Mouse (Mus musculus) liver, embryonic 14.5 days (tissue): ENCODE measurements around the gene Rab40b. TPM values are rescaled to one million over a fixed set of nuclear protein-coding genes. Genes with fewer than 3 reads are reported as not detected.
"Not testable (repeated sequence)": the region's sequence is repeated elsewhere in the genome, so short reads cannot be mapped to it uniquely, and the experiment has no call there.

Experiments
- ATAC-seq: fragments of 200-750 bp; cut with Nextera tagmentation; 2 replicates; pipeline ENCODE4 v1.8.0; 2017; ENCODE audit warnings: moderate number of reproducible peaks, mild to moderate bottlenecking, moderate library complexity; ENCODE audit not compliant: insufficient read depth
- DNase-seq, 3 experiments: peaks; one replicate each; pipeline ENCODE4 v3.0.0-alpha.2; 2012 to 2013; ENCODE audit warnings: low read depth in 3 of 3, low spot score in 3 of 3
- H3K27ac ChIP-seq: fragments of 300-500 bp; sonication (generic); 2 replicates; pipeline ENCODE4 v1.5.1; 2014; ENCODE audit warnings: moderate library complexity, mild to moderate bottlenecking, control low read depth, inconsistent platforms
- H3K27me3 ChIP-seq: fragments of 300-500 bp; sonication (generic); 2 replicates; pipeline ENCODE4 v1.6.1; 2014; ENCODE audit warnings: mild to moderate bottlenecking, low read length, moderate library complexity; ENCODE audit not compliant: control insufficient read depth, insufficient read depth
- H3K36me3 ChIP-seq: fragments of 300-500 bp; sonication (generic); replicated peaks from 2 replicates; pipeline ENCODE4 v1.6.1; 2014; ENCODE audit warnings: low read depth; ENCODE audit not compliant: control insufficient read depth, insufficient read depth
- H3K4me1 ChIP-seq, 2 experiments: fragments of 200-500 bp in 1 of 2; fragments of 300-500 bp in 1 of 2; sonication (generic) in 1 of 2; replicated peaks; 2 replicates each; pipeline ENCODE4 v1.6.1; 2012 to 2014; ENCODE audit warnings: antibody characterized with exemption in 1 of 2, inconsistent platforms in 1 of 2, low read length in 1 of 2; ENCODE audit not compliant: control insufficient read depth in 2 of 2, insufficient read depth in 2 of 2
- H3K4me2 ChIP-seq: fragments of 300-500 bp; sonication (generic); 2 replicates; pipeline ENCODE4 v1.6.1; 2014; ENCODE audit warnings: low read depth, mild to moderate bottlenecking, control low read depth, moderate library complexity
- H3K4me3 ChIP-seq, 2 experiments: fragments of 200-500 bp in 1 of 2; fragments of 300-500 bp in 1 of 2; sonication (generic) in 1 of 2; 2 replicates each; pipeline ENCODE4 v1.5.1; 2012 to 2014; ENCODE audit warnings: low read depth in 2 of 2, low read length in 2 of 2, mild to moderate bottlenecking in 2 of 2, control low read depth in 1 of 2, inconsistent platforms in 1 of 2, moderate library complexity in 1 of 2; ENCODE audit not compliant: insufficient read depth in 1 of 2
- H3K9ac ChIP-seq: fragments of 300-500 bp; sonication (generic); replicated peaks from 2 replicates; pipeline ENCODE4 v1.6.1; 2014; ENCODE audit warnings: mild to moderate bottlenecking, control low read depth, moderate library complexity
- H3K9me3 ChIP-seq: fragments of 300-500 bp; sonication (generic); 2 replicates; pipeline ENCODE4 v1.6.1; 2016; ENCODE audit warnings: low read length, mixed read lengths; ENCODE audit not compliant: control insufficient read depth
- CTCF ChIP-seq: IDR thresholded peaks from 2 replicates; pipeline ENCODE4 v1.5.1; 2016; ENCODE audit warnings: antibody characterized with exemption, low read depth, control low read depth
- EP300 ChIP-seq: IDR thresholded peaks from 2 replicates; pipeline ENCODE4 v1.6.1; 2016; ENCODE audit warnings: antibody characterized with exemption, low read depth
- WGBS: fragments of 180-500 bp; shearing (Covaris S2); extraction: QIAGEN DNeasy Blood & Tissue Kit; methylation state at CpG from one replicate; pipeline ENCODE4 v1.1.7; 2014; ENCODE audit not compliant: insufficient replicate concordance; 5-methylcytosine and 5-hydroxymethylcytosine counted together
- microRNA-seq: library from miRNA; unstranded; fragments of <30 nt; microRNA quantifications from one replicate; pipeline ENCODE4, GENCODE M21; 2016
- polyA plus RNA-seq, 2 experiments: library from polyadenylated mRNA; depleted of rRNA in 1 of 2; stranded (reverse) in 1 of 2; unstranded in 1 of 2; fragments of >200 nt; fragmentation: Nextera tagmentation in 1 of 2; extraction: Ambion mirVana in 1 of 2; gene quantifications; 2 replicates each; pipeline versions ENCODE4 v1.2.1 to v1.2.3; 2012 to 2014

Rab40b gene
- polyA plus RNA-seq, 2 experiments = 0.30 to 0.55 TPM

GRCm38 (mm10) chr11:121326034-121326433 lies 62.0 kb downstream of the Rab40b start:
- no peak overlapping the region for H3K9ac ChIP-seq
- ATAC-seq = no peak

GRCm38 (mm10) chr11:121307712-121308111 lies 80.3 kb downstream of the Rab40b start:
- not testable (repeated sequence) for ATAC-seq, H3K4me2 ChIP-seq, H3K9ac ChIP-seq, H3K9me3 ChIP-seq, DNase-seq, H3K4me3 ChIP-seq, H3K27me3 ChIP-seq, H3K27ac ChIP-seq, H3K4me1 ChIP-seq
- peaks cover 32% of the 10 kb centered on the region for H3K36me3 ChIP-seq
- WGBS = 91% methylated on average over 6 of the region's 6 CpGs

More at GRCm38 (mm10) chr11:121326034-121326433, 62.0 kb downstream of the Rab40b start:
- H3K4me1 ChIP-seq = no peaks in the 10 kb centered on the region
- no peaks in the 10 kb centered on the region for H3K27me3 ChIP-seq
- no peaks in the 10 kb centered on the region for H3K9me3 ChIP-seq
- no peak overlapping the region for H3K4me3 ChIP-seq
- no peak overlapping the region for H3K4me2 ChIP-seq
- H3K27ac ChIP-seq = no peak overlapping the region
- TF ChIP-seq CTCF (no peak), EP300 (no peak)
- 41% methylated on average over 1 of the region's 1 CpGs for WGBS
- no peak for DNase-seq
- H3K36me3 ChIP-seq = peaks cover 21% of the 10 kb centered on the region

- H3K27me3 ChIP-seq = no peaks in the 10 kb centered on the region
- H3K4me3 ChIP-seq = no peak overlapping the region
- DNase-seq = no peak
- 88% methylated on average over 8 of the region's 8 CpGs for WGBS
- no peak overlapping the region for H3K9ac ChIP-seq
- H3K27ac ChIP-seq = no peak overlapping the region
- ATAC-seq = no peak
- no peaks in the 10 kb centered on the region for H3K9me3 ChIP-seq
- TF ChIP-seq EP300 = no peak
- no peak for TF ChIP-seq CTCF
- no peak overlapping the region for H3K4me2 ChIP-seq
- H3K36me3 ChIP-seq = peaks cover 39% of the 10 kb centered on the region
- no peaks in the 10 kb centered on the region for H3K4me1 ChIP-seq
Measured at GRCm38 (mm10) chr11:121306608-121307007, 81.4 kb downstream of the Rab40b start.

Small RNAs within 50 kb of the gene (microRNA-seq; reads per million reads assigned to microRNA genes)
- gene Mir7236 = not detected

Other genes with a start within 250 kb of the Rab40b start
- gene Tex19.1, start 242.1 kb downstream of the Rab40b start, polyA plus RNA-seq (2012; rRNA removed) = 0.06 and 0.08 TPM in 2 replicates
- not detected in 2 replicates for gene Tex19.1, start 242.1 kb downstream of the Rab40b start, polyA plus RNA-seq (2014; fragmentation: Nextera tagmentation; extraction: Ambion mirVana)
- gene Uts2r, start 228.0 kb downstream of the Rab40b start, polyA plus RNA-seq (2012; rRNA removed) = not detected in 2 replicates
- gene Uts2r, start 228.0 kb downstream of the Rab40b start, polyA plus RNA-seq (2014; fragmentation: Nextera tagmentation; extraction: Ambion mirVana) = not detected in 2 replicates
- 7.4 and 8.1 TPM in 2 replicates for gene Hexdc, start 183.8 kb downstream of the Rab40b start, polyA plus RNA-seq (2012; rRNA removed)
- 2.3 and 2.7 TPM in 2 replicates for gene Hexdc, start 183.8 kb downstream of the Rab40b start, polyA plus RNA-seq (2014; fragmentation: Nextera tagmentation; extraction: Ambion mirVana)
- 4.0 and 5.6 TPM in 2 replicates for gene Ogfod3, start 183.5 kb downstream of the Rab40b start, polyA plus RNA-seq (2012; rRNA removed)
- 13.3 and 15.3 TPM in 2 replicates for gene Ogfod3, start 183.5 kb downstream of the Rab40b start, polyA plus RNA-seq (2014; fragmentation: Nextera tagmentation; extraction: Ambion mirVana)
- 14.8 and 16.1 TPM in 2 replicates for gene Cybc1, start 158.9 kb downstream of the Rab40b start, polyA plus RNA-seq (2012; rRNA removed)
- 19.7 and 20.3 TPM in 2 replicates for gene Cybc1, start 158.9 kb downstream of the Rab40b start, polyA plus RNA-seq (2014; fragmentation: Nextera tagmentation; extraction: Ambion mirVana)
- gene Narf, start 151.0 kb downstream of the Rab40b start, polyA plus RNA-seq (2012; rRNA removed) = 27.9 and 46.6 TPM in 2 replicates
- gene Narf, start 151.0 kb downstream of the Rab40b start, polyA plus RNA-seq (2014; fragmentation: Nextera tagmentation; extraction: Ambion mirVana) = 108 and 110 TPM in 2 replicates
- gene Foxk2, start 128.3 kb downstream of the Rab40b start, polyA plus RNA-seq (2012; rRNA removed) = 9.9 and 10.0 TPM in 2 replicates
- 3.1 and 4.2 TPM in 2 replicates for gene Foxk2, start 128.3 kb downstream of the Rab40b start, polyA plus RNA-seq (2014; fragmentation: Nextera tagmentation; extraction: Ambion mirVana)
- 13.9 and 15.3 TPM in 2 replicates for gene Wdr45b, start 33.8 kb downstream of the Rab40b start, polyA plus RNA-seq (2012; rRNA removed)
- 19.5 and 19.7 TPM in 2 replicates for gene Wdr45b, start 33.8 kb downstream of the Rab40b start, polyA plus RNA-seq (2014; fragmentation: Nextera tagmentation; extraction: Ambion mirVana)
- gene Fn3krp, start 33.1 kb upstream of the Rab40b start, polyA plus RNA-seq (2012; rRNA removed) = 19.9 and 24.4 TPM in 2 replicates
- gene Fn3krp, start 33.1 kb upstream of the Rab40b start, polyA plus RNA-seq (2014; fragmentation: Nextera tagmentation; extraction: Ambion mirVana) = 23.5 and 24.2 TPM in 2 replicates
- gene Fn3k, start 46.7 kb upstream of the Rab40b start, polyA plus RNA-seq (2012; rRNA removed) = 34.9 and 39.9 TPM in 2 replicates
- 49.9 and 51.4 TPM in 2 replicates for gene Fn3k, start 46.7 kb upstream of the Rab40b start, polyA plus RNA-seq (2014; fragmentation: Nextera tagmentation; extraction: Ambion mirVana)
- gene Tbcd, start 63.7 kb upstream of the Rab40b start, polyA plus RNA-seq (2012; rRNA removed) = 15.0 and 20.4 TPM in 2 replicates
- 15.6 and 17.2 TPM in 2 replicates for gene Tbcd, start 63.7 kb upstream of the Rab40b start, polyA plus RNA-seq (2014; fragmentation: Nextera tagmentation; extraction: Ambion mirVana)
- gene Zfp750, start 131.1 kb upstream of the Rab40b start, polyA plus RNA-seq (2012; rRNA removed) = 0.11 and 0.12 TPM in 2 replicates
- gene Zfp750, start 131.1 kb upstream of the Rab40b start, polyA plus RNA-seq (2014; fragmentation: Nextera tagmentation; extraction: Ambion mirVana) = 0.23 and 0.24 TPM in 2 replicates